In genomic region chr19:4698205-4698677, GRCm38 (mm10) we compare ENCODE assay signal across 8 mouse cellular contexts. TPM values are rescaled to one million over a fixed set of nuclear protein-coding genes. Genes with fewer than 3 reads are reported as not detected.
DNase-seq lines count a peak whose midpoint lies in the region; ATAC-seq and TF ChIP-seq lines count a peak whose summit lies in the region.

TSS of gene Gm960 (minus strand) at chr19:4698668.

- no peaks in the 10 kb centered on the region for H3K36me3 ChIP-seq in forebrain, embryonic 13.5 days (ENCODE audit: poor library complexity, severe bottlenecking)

- peak; percentile 92 for ATAC-seq in forebrain, embryonic 13.5 days

- peak within 1 kb of the TSS; percentile 64 for H3K4me2 ChIP-seq in forebrain, embryonic 13.5 days

- H3K9ac ChIP-seq in forebrain, embryonic 13.5 days: peak within 1 kb of the TSS; percentile 71

- no peak for TF ChIP-seq CTCF in lung, adult 2 months (IDR thresholded peaks at IDR 0.05; ENCODE audit: insufficient read depth, low read length)

- H3K27ac ChIP-seq in brown adipose tissue, adult 24 weeks (replicated peaks; ENCODE audit: low read depth, low read length): no peak within 1 kb of the TSS
- peak within 1 kb of the TSS; percentile 77 for H3K27ac ChIP-seq in forebrain, embryonic 13.5 days

- DNase-seq in CD4-positive helper T cell, adult 2 months (ENCODE audit: low read depth, low spot score): peak; percentile 54
- peak; percentile 71 to 73 for DNase-seq in heart, postnatal 10 days
- DNase-seq in kidney, postnatal 4 days: peak; percentile 84 to 88
- peak; percentile 62 for DNase-seq in lung, adult 2 months
- peak; percentile 54 for DNase-seq in ovary, postnatal 14 days (ENCODE audit: low spot score)
- DNase-seq in urinary bladder, postnatal 4 days (ENCODE audit: low spot score in 2 of 2): peak; percentile 68 to 73

- no peak for TF ChIP-seq POLR2A in lung, adult 2 months (IDR thresholded peaks at IDR 0.05; ENCODE audit: borderline replicate concordance, extremely low read depth, low read depth, low read length)

- under 1% methylated on average over 34 of the region's 40 CpGs for WGBS in forebrain, embryonic 13.5 days
- under 1% methylated on average over 40 of the region's 40 CpGs for WGBS in lung, adult 2 months

- peaks cover 28% of the 10 kb centered on the region for H3K27me3 ChIP-seq in forebrain, embryonic 13.5 days

- intact Hi-C loops in heart, postnatal 10 days (cut with DNase I): no loop called here

- H3K9me3 ChIP-seq in forebrain, embryonic 13.5 days (replicated peaks): no peaks in the 10 kb centered on the region

- peak within 1 kb of the TSS; percentile 64 for H3K4me3 ChIP-seq in brown adipose tissue, adult 24 weeks (ENCODE audit: insufficient read depth, low read depth, low read length)
- H3K4me3 ChIP-seq in forebrain, embryonic 13.5 days: peak within 1 kb of the TSS; percentile 53
- H3K4me3 ChIP-seq in lung, adult 2 months (replicated peaks; ENCODE audit: extremely low read depth, low read depth, low read length): peak within 1 kb of the TSS; percentile 63

- H3K4me1 ChIP-seq in brown adipose tissue, adult 24 weeks (ENCODE audit: control insufficient read depth, insufficient read depth, insufficient read length, low read length): no peaks in the 10 kb centered on the region; the same call in 1 of the 2 replicates
- H3K4me1 ChIP-seq in forebrain, embryonic 13.5 days: peaks cover 8% of the 10 kb centered on the region; the same call in 1 of the 2 replicates
- peaks cover 3% of the 10 kb centered on the region; the same call in 1 of the 2 replicates for H3K4me1 ChIP-seq in lung, adult 2 months (ENCODE audit: control insufficient read depth, insufficient read depth, low read length)

RNA-seq across cellular contexts. Expression of gene Gm960, which starts in this region (rescaled TPM):
- polyA plus RNA-seq in brown adipose tissue, adult 24 weeks (2012; ENCODE audit: insufficient read depth, insufficient read length, missing spikeins): not detected in 2 replicates
- polyA plus RNA-seq in forebrain, embryonic 13.5 days (2015; fragmentation: Nextera tagmentation; extraction: Ambion mirVana): 4.1 and 5.8 TPM in 2 replicates
- total RNA-seq in heart, postnatal 10 days (2021): not detected
- 0.20 and 0.65 TPM in 2 replicates for polyA plus RNA-seq in lung, adult 2 months (2012; rRNA removed)

Comparison
In these comparisons a context has a peak if more than half of its experiments do, and no peak if none do; other contexts are left out.
1. Peak in DNase-seq in heart, postnatal 10 days; RNA of the gene not detected or under 1 TPM.
2. Peak in DNase-seq and H3K4me3 ChIP-seq in lung, adult 2 months; RNA of the gene not detected or under 1 TPM.